Mouse (Mus musculus): Measurements from ENCODE around the gene Slc41a2. TPM values are rescaled to one million over a fixed set of nuclear protein-coding genes. Genes with fewer than 3 reads are reported as not detected.
A peak's percentile ranks its signal among the peaks of the same experiment; 100 is the strongest.
"Not testable (repeated sequence)": the region's sequence is repeated elsewhere in the genome, so short reads cannot be mapped to it uniquely, and the experiment has no call there.

The Slc41a2 gene
- polyA plus RNA-seq, 1 experiment from 2014 or later: 9.9 TPM

- Histone ChIP-seq H3K9ac (replicated peaks; ENCODE audit: low read length) (no peak overlapping the region), H3K4me1 (ENCODE audit: control insufficient read depth, insufficient read depth, low read length) (no peaks in the 10 kb centered on the region), H3K27me3 (ENCODE audit: control insufficient read depth, insufficient read depth, low read length) (no peaks in the 10 kb centered on the region), H3K27ac (replicated peaks; ENCODE audit: low read depth, low read length) (no peak overlapping the region), H3K4me3 (replicated peaks; ENCODE audit: low read depth, low read length) (no peak overlapping the region), H3K36me3 (ENCODE audit: control insufficient read depth, insufficient read depth, low read length) (peaks cover 20% of the 10 kb centered on the region), H3K9me3 (ENCODE audit: control insufficient read depth, low read length) (no peaks in the 10 kb centered on the region), H3K4me2 (ENCODE audit: low read length) (no peak overlapping the region)
- no peak for ATAC-seq (ENCODE audit: low FRiP score, low TSS enrichment)
- DNase-seq: no peak
- 94% methylated on average over 8 of the region's 8 CpGs for WGBS
These were observed 39.4 kb upstream of the Slc41a2 start for GRCm38 (mm10) chr10:83376911-83377682.

DNA sequence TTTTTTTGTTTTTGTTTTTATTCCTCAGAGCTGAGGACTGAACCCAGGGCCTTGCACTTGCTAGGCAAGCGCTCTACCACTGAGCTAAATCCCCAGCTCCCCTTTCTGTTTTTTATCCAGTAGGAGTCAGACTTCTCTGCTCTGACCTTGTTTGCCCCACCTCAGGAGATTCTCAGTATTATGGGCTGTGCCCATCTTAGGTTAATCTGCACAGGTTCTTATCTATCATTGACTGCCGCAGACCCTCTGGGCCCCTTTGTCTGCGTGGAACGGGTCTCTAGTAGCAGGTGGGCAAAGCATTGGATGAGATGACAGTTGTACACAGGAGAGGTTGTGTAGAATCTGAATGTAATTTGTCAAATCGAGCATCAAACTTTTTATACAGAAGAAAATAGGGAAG, 37.8 kb upstream of the Slc41a2 start:
- not testable (repeated sequence) for H3K4me2 ChIP-seq (ENCODE audit: low read length); H3K9me3 ChIP-seq (ENCODE audit: control insufficient read depth, low read length); H3K9ac ChIP-seq (replicated peaks; ENCODE audit: low read length); ATAC-seq (ENCODE audit: low FRiP score, low TSS enrichment); H3K4me1 ChIP-seq (ENCODE audit: control insufficient read depth, insufficient read depth, low read length); DNase-seq; H3K27ac ChIP-seq (replicated peaks; ENCODE audit: low read depth, low read length); H3K4me3 ChIP-seq (replicated peaks; ENCODE audit: low read depth, low read length); H3K27me3 ChIP-seq (ENCODE audit: control insufficient read depth, insufficient read depth, low read length)
- peaks cover 36% of the 10 kb centered on the region for H3K36me3 ChIP-seq (ENCODE audit: control insufficient read depth, insufficient read depth, low read length)
- 95% methylated on average over 5 of the region's 5 CpGs for WGBS

DNA sequence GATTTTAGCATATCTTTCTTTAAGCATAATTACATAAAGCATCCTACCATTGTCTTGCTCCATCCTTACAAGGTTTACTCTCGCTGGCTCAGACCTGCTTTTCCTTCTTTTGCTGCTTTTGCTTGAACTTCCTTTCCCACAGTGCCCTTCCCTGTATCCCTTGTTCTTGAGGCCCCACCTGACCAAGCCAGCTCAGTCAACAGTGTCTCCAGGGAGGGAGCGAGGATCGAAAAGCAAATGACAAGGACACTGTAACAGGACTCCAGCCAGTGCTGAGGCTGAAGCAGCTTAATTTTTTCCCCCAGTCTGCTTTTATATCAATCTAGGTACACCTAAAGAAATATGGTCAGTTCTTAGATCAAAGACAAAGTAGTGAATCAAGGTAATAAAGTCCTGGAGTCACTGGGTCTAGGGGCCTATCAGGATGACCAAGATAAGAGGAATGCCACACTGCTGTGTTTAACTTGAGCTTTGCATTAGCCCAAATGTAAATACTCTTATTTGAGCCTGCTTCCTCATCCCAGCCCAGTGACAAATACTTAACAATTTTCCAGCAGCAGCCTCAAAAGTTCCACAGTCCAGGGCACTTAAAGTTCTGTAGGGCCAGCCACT, 36.5 kb upstream of the Slc41a2 start:
- ATAC-seq (ENCODE audit: low FRiP score, low TSS enrichment) (no peak), DNase-seq (no peak)
- Histone ChIP-seq H3K36me3 (ENCODE audit: control insufficient read depth, insufficient read depth, low read length) (peaks cover 41% of the 10 kb centered on the region), H3K9ac (replicated peaks; ENCODE audit: low read length) (no peak overlapping the region), H3K4me2 (ENCODE audit: low read length) (no peak overlapping the region), H3K4me1 (ENCODE audit: control insufficient read depth, insufficient read depth, low read length) (no peaks in the 10 kb centered on the region), H3K27ac (replicated peaks; ENCODE audit: low read depth, low read length) (no peak overlapping the region), H3K4me3 (replicated peaks; ENCODE audit: low read depth, low read length) (no peak overlapping the region), H3K27me3 (ENCODE audit: control insufficient read depth, insufficient read depth, low read length) (no peaks in the 10 kb centered on the region), H3K9me3 (ENCODE audit: control insufficient read depth, low read length) (no peaks in the 10 kb centered on the region)
- WGBS: 89% methylated on average over 3 of the region's 3 CpGs

DNA sequence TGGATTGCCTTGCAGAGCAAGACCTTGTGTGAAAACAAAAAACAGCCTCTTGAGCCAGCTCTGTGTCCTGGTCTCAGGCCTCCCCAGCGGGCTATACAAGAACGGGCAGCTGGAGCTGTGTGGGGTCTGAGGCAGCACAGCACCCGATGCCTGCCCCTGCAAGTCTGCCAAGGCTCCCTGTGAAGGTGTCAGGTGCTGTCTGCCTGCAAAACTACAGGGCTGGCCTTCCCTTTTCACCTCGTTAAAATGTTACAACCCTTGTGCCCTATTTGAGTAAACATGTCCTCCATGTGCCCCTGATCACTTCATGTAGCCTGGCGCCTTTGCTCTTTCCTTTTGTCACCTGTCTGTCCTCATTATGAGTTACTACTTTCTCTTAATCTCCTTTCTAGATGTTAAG, 31.2 kb upstream of the Slc41a2 start:
- ATAC-seq (ENCODE audit: low FRiP score, low TSS enrichment) (no peak), DNase-seq (no peak)
- H3K36me3 ChIP-seq (ENCODE audit: control insufficient read depth, insufficient read depth, low read length): peaks cover 81% of the 10 kb centered on the region
- H3K4me3 ChIP-seq (replicated peaks; ENCODE audit: low read depth, low read length): no peak overlapping the region
- H3K9ac ChIP-seq (replicated peaks; ENCODE audit: low read length): no peak overlapping the region
- H3K4me1 ChIP-seq (ENCODE audit: control insufficient read depth, insufficient read depth, low read length): no peaks in the 10 kb centered on the region
- H3K27me3 ChIP-seq (ENCODE audit: control insufficient read depth, insufficient read depth, low read length): no peaks in the 10 kb centered on the region
- H3K4me2 ChIP-seq (ENCODE audit: low read length): no peak overlapping the region
- no peak overlapping the region for H3K27ac ChIP-seq (replicated peaks; ENCODE audit: low read depth, low read length)
- no peaks in the 10 kb centered on the region for H3K9me3 ChIP-seq (ENCODE audit: control insufficient read depth, low read length)
- WGBS: 89% methylated on average over 5 of the region's 5 CpGs

DNA sequence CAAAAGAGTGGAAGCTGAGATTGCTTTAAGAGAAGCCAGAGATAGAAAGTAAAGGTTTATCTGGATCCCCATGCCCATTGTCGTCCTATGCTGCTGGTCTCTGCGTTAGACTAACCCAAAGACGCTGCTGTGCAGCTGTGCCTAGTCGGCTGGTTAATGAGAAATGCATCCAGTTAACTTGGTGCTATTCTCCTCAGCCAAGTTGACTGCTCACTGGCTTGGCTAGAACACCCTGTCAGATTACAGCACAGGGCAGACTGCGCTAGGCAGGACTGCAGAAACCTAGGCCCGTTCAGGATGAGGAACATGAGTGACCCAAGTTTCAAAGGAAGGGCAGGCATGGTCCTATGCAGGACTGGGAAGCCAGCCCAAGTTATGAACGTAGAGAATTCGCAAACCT, 25.8 kb upstream of the Slc41a2 start:
- no peak for DNase-seq
- no peaks in the 10 kb centered on the region for H3K9me3 ChIP-seq (ENCODE audit: control insufficient read depth, low read length)
- peaks cover 11% of the 10 kb centered on the region for H3K4me1 ChIP-seq (ENCODE audit: control insufficient read depth, insufficient read depth, low read length)
- no peak for ATAC-seq (ENCODE audit: low FRiP score, low TSS enrichment)
- no peak overlapping the region for H3K4me2 ChIP-seq (ENCODE audit: low read length)
- H3K9ac ChIP-seq (replicated peaks; ENCODE audit: low read length): no peak overlapping the region
- 96% methylated on average over 8 of the region's 8 CpGs for WGBS
- no peaks in the 10 kb centered on the region for H3K27me3 ChIP-seq (ENCODE audit: control insufficient read depth, insufficient read depth, low read length)
- H3K36me3 ChIP-seq (ENCODE audit: control insufficient read depth, insufficient read depth, low read length): peaks cover 59% of the 10 kb centered on the region
- H3K4me3 ChIP-seq (replicated peaks; ENCODE audit: low read depth, low read length): no peak overlapping the region
- no peak overlapping the region for H3K27ac ChIP-seq (replicated peaks; ENCODE audit: low read depth, low read length)

GRCm38 (mm10) chr10:83361643-83362382, 24.1 kb upstream of the Slc41a2 start:
- Histone ChIP-seq H3K4me2 (ENCODE audit: low read length) (peak overlapping the region; percentile 86), H3K4me3 (replicated peaks; ENCODE audit: low read depth, low read length) (no peak overlapping the region; the same call in 1 of the 2 replicates), H3K9me3 (ENCODE audit: control insufficient read depth, low read length) (no peaks in the 10 kb centered on the region), H3K4me1 (ENCODE audit: control insufficient read depth, insufficient read depth, low read length) (peaks cover 11% of the 10 kb centered on the region), H3K27me3 (ENCODE audit: control insufficient read depth, insufficient read depth, low read length) (no peaks in the 10 kb centered on the region), H3K27ac (replicated peaks; ENCODE audit: low read depth, low read length) (no peak overlapping the region), H3K36me3 (ENCODE audit: control insufficient read depth, insufficient read depth, low read length) (peaks cover 43% of the 10 kb centered on the region), H3K9ac (replicated peaks; ENCODE audit: low read length) (no peak overlapping the region)
- DNase-seq (peak; percentile 75), ATAC-seq (ENCODE audit: low FRiP score, low TSS enrichment) (no peak)
- 45% methylated on average over 5 of the region's 5 CpGs for WGBS

- Histone ChIP-seq H3K4me3 (replicated peaks; ENCODE audit: low read depth, low read length) (peak overlapping the region; percentile 84), H3K9ac (replicated peaks; ENCODE audit: low read length) (peak overlapping the region; percentile 82), H3K4me2 (ENCODE audit: low read length) (peak overlapping the region; percentile 86), H3K36me3 (ENCODE audit: control insufficient read depth, insufficient read depth, low read length) (peaks cover 28% of the 10 kb centered on the region), H3K9me3 (ENCODE audit: control insufficient read depth, low read length) (no peaks in the 10 kb centered on the region), H3K4me1 (ENCODE audit: control insufficient read depth, insufficient read depth, low read length) (peaks cover 11% of the 10 kb centered on the region), H3K27ac (replicated peaks; ENCODE audit: low read depth, low read length) (peak overlapping the region; percentile 68), H3K27me3 (ENCODE audit: control insufficient read depth, insufficient read depth, low read length) (no peaks in the 10 kb centered on the region)
- peak; percentile 72 for ATAC-seq (ENCODE audit: low FRiP score, low TSS enrichment)
- WGBS: under 1% methylated on average over 40 of the region's 40 CpGs
- no peak for DNase-seq
These were observed 22.7 kb upstream of the Slc41a2 start for GRCm38 (mm10) chr10:83360356-83360755.

DNA sequence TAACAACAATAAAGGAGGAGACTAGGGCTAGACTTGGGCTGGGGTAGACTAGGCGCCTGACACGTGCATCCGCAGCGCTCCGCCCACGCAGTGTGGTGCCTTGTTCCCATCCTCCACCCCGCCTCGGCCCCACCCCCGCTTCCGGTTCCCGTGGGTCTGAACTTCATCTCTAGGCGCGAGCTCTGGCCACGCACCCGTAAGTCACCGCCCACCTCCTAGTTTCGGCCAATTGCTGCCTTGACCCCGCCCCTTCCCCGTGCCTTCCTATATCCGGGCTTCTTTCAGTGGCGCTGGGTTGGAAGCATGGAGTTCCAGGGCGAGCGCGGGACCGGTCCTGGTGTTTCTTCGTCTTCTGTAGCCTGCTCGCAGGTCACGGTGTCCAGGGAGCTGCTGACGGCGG, 22.3 kb upstream of the Slc41a2 start, which contains the start of gene D10Wsu102e:
Gene D10Wsu102e, plus strand, starts transcription at position 266 of the 400 bp plus-strand sequence.
- no peaks in the 10 kb centered on the region for H3K27me3 ChIP-seq (ENCODE audit: control insufficient read depth, insufficient read depth, low read length)
- H3K4me2 ChIP-seq (ENCODE audit: low read length): peak within 1 kb of the TSS; percentile 86
- peak within 1 kb of the TSS; percentile 68 for H3K27ac ChIP-seq (replicated peaks; ENCODE audit: low read depth, low read length)
- H3K9ac ChIP-seq (replicated peaks; ENCODE audit: low read length): peak within 1 kb of the TSS; percentile 82
- peak; percentile 98 for DNase-seq
- peak; percentile 98 for ATAC-seq (ENCODE audit: low FRiP score, low TSS enrichment)
- H3K36me3 ChIP-seq (ENCODE audit: control insufficient read depth, insufficient read depth, low read length): peaks cover 24% of the 10 kb centered on the region
- H3K4me3 ChIP-seq (replicated peaks; ENCODE audit: low read depth, low read length): peak within 1 kb of the TSS; percentile 84
- under 1% methylated on average over 30 of the region's 30 CpGs for WGBS
- H3K9me3 ChIP-seq (ENCODE audit: control insufficient read depth, low read length): no peaks in the 10 kb centered on the region
- H3K4me1 ChIP-seq (ENCODE audit: control insufficient read depth, insufficient read depth, low read length): peaks cover 11% of the 10 kb centered on the region
